Mouse (Mus musculus): Measurements from ENCODE around the gene Pea15a.

GRCm38 (mm10) chr1:172221297-172222063 lies 14.9 kb upstream of the Pea15a start:
- no peak for TF ChIP-seq CTCF (IDR thresholded peaks at IDR 0.05; ENCODE audit: low read depth)
- TF ChIP-seq EP300 (IDR thresholded peaks at IDR 0.05; ENCODE audit: low read depth) = no peak

All from liver, postnatal 0 days (tissue).